Mouse (Mus musculus): ENCODE measurements around the gene Apoc4. TPM values are rescaled to one million over a fixed set of nuclear protein-coding genes. Genes with fewer than 3 reads are reported as not detected.

Apoc4 gene
- polyA plus RNA-seq, 1 experiment from 2014 or later: 0.37 TPM

- ATAC-seq (replicated peaks; ENCODE audit: extremely low read depth, insufficient read depth, low FRiP score): peak; percentile 55; the same call in 1 of the 2 replicates
- 0 out of 2 replicates have a peak overlapping the region, but pooled peaks have one; percentile 33 for H3K27ac ChIP-seq (ENCODE audit: low read length)
- H3K9me3 ChIP-seq (replicated peaks; ENCODE audit: control insufficient read depth, low read length): no peaks in the 10 kb centered on the region
- no peak overlapping the region for H3K4me3 ChIP-seq (ENCODE audit: low read length)
- H3K9ac ChIP-seq (ENCODE audit: low read length): no peak overlapping the region
- H3K36me3 ChIP-seq (ENCODE audit: control insufficient read depth, insufficient read depth): peaks cover 27% of the 10 kb centered on the region
- no peaks in the 10 kb centered on the region for H3K27me3 ChIP-seq (ENCODE audit: control insufficient read depth, insufficient read depth, low read length)
- WGBS: 40% methylated on average over 2 of the region's 2 CpGs
- peaks cover 5% of the 10 kb centered on the region; the same call in 1 of the 2 replicates for H3K4me1 ChIP-seq (ENCODE audit: control insufficient read depth, insufficient read depth, low read length)
- H3K4me2 ChIP-seq (ENCODE audit: low read depth, low read length): no peak overlapping the region
Measured at GRCm38 (mm10) chr7:19652614-19653013, 28.7 kb downstream of the Apoc4 start.

- H3K27me3 ChIP-seq (ENCODE audit: control insufficient read depth, insufficient read depth, low read length): no peaks in the 10 kb centered on the region
- peaks cover 30% of the 10 kb centered on the region for H3K36me3 ChIP-seq (ENCODE audit: control insufficient read depth, insufficient read depth)
- H3K4me1 ChIP-seq (ENCODE audit: control insufficient read depth, insufficient read depth, low read length): peaks cover 5% of the 10 kb centered on the region; the same call in 1 of the 2 replicates
- H3K9me3 ChIP-seq (replicated peaks; ENCODE audit: control insufficient read depth, low read length): no peaks in the 10 kb centered on the region
- H3K4me3 ChIP-seq (ENCODE audit: low read length): no peak overlapping the region
- H3K27ac ChIP-seq (ENCODE audit: low read length): no peak overlapping the region
- 71% methylated on average over 6 of the region's 6 CpGs for WGBS
- no peak overlapping the region for H3K4me2 ChIP-seq (ENCODE audit: low read depth, low read length)
- ATAC-seq (replicated peaks; ENCODE audit: extremely low read depth, insufficient read depth, low FRiP score): 0 out of 2 replicates have a peak, but pooled peaks have one; percentile 45
- H3K9ac ChIP-seq (ENCODE audit: low read length): no peak overlapping the region
Measured at GRCm38 (mm10) chr7:19651063-19651786, 30.1 kb downstream of the Apoc4 start.

GRCm38 (mm10) chr7:19641223-19641622 lies 40.1 kb downstream of the Apoc4 start:
- peaks cover 5% of the 10 kb centered on the region for H3K4me1 ChIP-seq (ENCODE audit: control insufficient read depth, insufficient read depth, low read length)
- no peak overlapping the region for H3K4me2 ChIP-seq (ENCODE audit: low read depth, low read length)
- WGBS: 95% methylated on average over 4 of the region's 4 CpGs
- no peak overlapping the region for H3K9ac ChIP-seq (ENCODE audit: low read length)
- H3K9me3 ChIP-seq (replicated peaks; ENCODE audit: control insufficient read depth, low read length): no peaks in the 10 kb centered on the region
- no peak overlapping the region for H3K4me3 ChIP-seq (ENCODE audit: low read length)
- H3K27ac ChIP-seq (ENCODE audit: low read length): no peak overlapping the region
- peaks cover 76% of the 10 kb centered on the region for H3K36me3 ChIP-seq (ENCODE audit: control insufficient read depth, insufficient read depth)
- ATAC-seq (replicated peaks; ENCODE audit: extremely low read depth, insufficient read depth, low FRiP score): no peak
- H3K27me3 ChIP-seq (ENCODE audit: control insufficient read depth, insufficient read depth, low read length): no peaks in the 10 kb centered on the region

DNA sequence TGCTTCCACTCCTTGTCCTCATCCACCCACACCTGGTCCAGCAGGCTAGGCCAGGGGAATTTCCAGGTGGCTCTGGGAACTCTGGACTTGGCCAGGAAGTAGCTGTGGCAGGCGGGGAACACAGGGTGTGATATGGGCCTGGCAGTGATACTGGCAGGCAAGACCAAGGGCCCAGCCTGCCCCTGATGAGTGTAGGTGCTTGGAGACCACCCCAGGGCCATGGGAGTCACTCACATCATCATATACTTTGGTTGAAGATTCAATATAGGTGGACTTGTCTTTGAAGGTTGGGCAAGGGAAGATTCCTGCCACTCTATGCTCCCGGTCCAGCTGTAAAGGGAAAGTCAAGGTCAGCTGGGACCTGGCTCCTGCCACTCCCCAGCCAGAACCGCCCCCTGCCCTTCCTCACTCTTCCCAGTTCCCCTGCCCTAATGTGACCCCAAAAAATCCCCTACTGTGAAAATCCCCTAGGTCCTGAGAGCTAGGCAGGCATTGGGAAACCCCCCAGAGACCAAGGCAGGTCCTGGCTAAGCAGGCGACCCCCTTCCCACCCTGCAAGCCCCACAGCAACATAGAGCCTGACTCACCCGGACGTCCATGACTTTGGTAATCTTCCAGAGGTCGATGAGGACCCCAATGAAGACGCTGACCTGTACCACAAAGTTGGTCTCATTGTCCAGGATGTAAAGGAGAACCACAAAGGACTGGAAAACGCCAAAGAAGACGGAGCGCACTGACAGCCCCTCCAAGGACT lies 46.0 kb downstream of the Apoc4 start:
- no peak for ATAC-seq (replicated peaks; ENCODE audit: extremely low read depth, insufficient read depth, low FRiP score)
- no peaks in the 10 kb centered on the region for H3K27me3 ChIP-seq (ENCODE audit: control insufficient read depth, insufficient read depth, low read length)
- 82% methylated on average over 11 of the region's 11 CpGs for WGBS

DNA sequence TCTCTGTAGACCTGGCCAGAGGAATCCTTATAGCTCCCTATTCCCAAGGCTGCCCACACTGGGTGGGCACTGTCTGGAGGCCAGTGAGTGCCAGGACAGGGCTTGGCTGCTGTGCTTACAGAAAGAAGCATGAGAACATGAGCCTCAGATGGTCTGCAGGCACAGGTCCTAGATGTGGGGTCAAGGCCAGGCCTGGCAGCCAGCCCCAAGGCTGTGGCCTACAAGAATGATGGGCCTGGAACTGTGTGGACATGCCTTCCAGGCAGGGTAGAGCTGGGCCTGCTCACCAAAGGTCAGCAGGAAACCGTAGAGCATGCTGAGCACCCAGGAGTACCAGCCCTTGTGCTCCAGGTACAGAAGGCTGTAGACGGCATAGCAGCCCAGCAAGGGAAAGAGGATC lies 46.7 kb downstream of the Apoc4 start:
- H3K27ac ChIP-seq (ENCODE audit: low read length): no peak overlapping the region
- H3K36me3 ChIP-seq (ENCODE audit: control insufficient read depth, insufficient read depth): peaks cover 51% of the 10 kb centered on the region
- H3K9ac ChIP-seq (ENCODE audit: low read length): no peak overlapping the region
- H3K9me3 ChIP-seq (replicated peaks; ENCODE audit: control insufficient read depth, low read length): no peaks in the 10 kb centered on the region
- ATAC-seq (replicated peaks; ENCODE audit: extremely low read depth, insufficient read depth, low FRiP score): no peak
- H3K4me1 ChIP-seq (ENCODE audit: control insufficient read depth, insufficient read depth, low read length): peaks cover 10% of the 10 kb centered on the region
- H3K4me3 ChIP-seq (ENCODE audit: low read length): no peak overlapping the region
- WGBS: 93% methylated on average over 2 of the region's 2 CpGs
- no peaks in the 10 kb centered on the region for H3K27me3 ChIP-seq (ENCODE audit: control insufficient read depth, insufficient read depth, low read length)
- no peak overlapping the region for H3K4me2 ChIP-seq (ENCODE audit: low read depth, low read length)

More for the DNA sequence above, 46.0 kb downstream of the Apoc4 start:
- Histone ChIP-seq H3K4me3 (ENCODE audit: low read length) (no peak overlapping the region), H3K9me3 (replicated peaks; ENCODE audit: control insufficient read depth, low read length) (no peaks in the 10 kb centered on the region), H3K27ac (ENCODE audit: low read length) (no peak overlapping the region), H3K36me3 (ENCODE audit: control insufficient read depth, insufficient read depth) (peaks cover 54% of the 10 kb centered on the region), H3K4me1 (ENCODE audit: control insufficient read depth, insufficient read depth, low read length) (peaks cover 8% of the 10 kb centered on the region), H3K4me2 (ENCODE audit: low read depth, low read length) (no peak overlapping the region), H3K9ac (ENCODE audit: low read length) (no peak overlapping the region)

DNA sequence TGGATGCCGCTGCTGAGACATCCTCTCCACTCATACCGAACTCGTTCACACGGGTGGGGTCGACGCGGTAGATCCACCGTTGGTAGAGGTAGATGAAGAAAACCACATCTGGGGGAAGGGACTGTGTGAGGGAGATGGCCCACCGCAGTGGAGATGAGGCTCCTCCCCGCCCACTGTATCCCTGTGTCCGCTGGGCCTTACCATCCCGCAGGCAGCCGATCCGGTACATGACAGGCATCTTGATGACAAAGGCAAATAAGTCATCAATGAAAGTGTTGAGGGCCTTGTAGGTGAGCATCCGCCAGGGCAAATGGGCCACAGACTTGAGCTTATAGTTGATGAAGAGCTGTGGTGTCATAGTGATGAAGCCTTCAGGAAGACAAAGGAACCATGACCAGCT lies 47.4 kb downstream of the Apoc4 start:
- peaks cover 12% of the 10 kb centered on the region for H3K4me1 ChIP-seq (ENCODE audit: control insufficient read depth, insufficient read depth, low read length)
- WGBS: 88% methylated on average over 15 of the region's 15 CpGs
- H3K9ac ChIP-seq (ENCODE audit: low read length): no peak overlapping the region
- H3K4me3 ChIP-seq (ENCODE audit: low read length): no peak overlapping the region
- ATAC-seq (replicated peaks; ENCODE audit: extremely low read depth, insufficient read depth, low FRiP score): no peak
- peaks cover 47% of the 10 kb centered on the region for H3K36me3 ChIP-seq (ENCODE audit: control insufficient read depth, insufficient read depth)
- H3K27me3 ChIP-seq (ENCODE audit: control insufficient read depth, insufficient read depth, low read length): no peaks in the 10 kb centered on the region
- no peaks in the 10 kb centered on the region for H3K9me3 ChIP-seq (replicated peaks; ENCODE audit: control insufficient read depth, low read length)
- H3K27ac ChIP-seq (ENCODE audit: low read length): no peak overlapping the region
- no peak overlapping the region for H3K4me2 ChIP-seq (ENCODE audit: low read depth, low read length)

GRCm38 (mm10) chr7:19633197-19633596 lies 48.1 kb downstream of the Apoc4 start:
- H3K36me3 ChIP-seq (ENCODE audit: control insufficient read depth, insufficient read depth): peaks cover 42% of the 10 kb centered on the region
- H3K27ac ChIP-seq (ENCODE audit: low read length): no peak overlapping the region
- no peak for ATAC-seq (replicated peaks; ENCODE audit: extremely low read depth, insufficient read depth, low FRiP score)
- no peaks in the 10 kb centered on the region for H3K27me3 ChIP-seq (ENCODE audit: control insufficient read depth, insufficient read depth, low read length)
- no peak overlapping the region for H3K9ac ChIP-seq (ENCODE audit: low read length)
- H3K9me3 ChIP-seq (replicated peaks; ENCODE audit: control insufficient read depth, low read length): no peaks in the 10 kb centered on the region
- H3K4me2 ChIP-seq (ENCODE audit: low read depth, low read length): no peak overlapping the region
- WGBS: 84% methylated on average over 17 of the region's 17 CpGs
- H3K4me3 ChIP-seq (ENCODE audit: low read length): no peak overlapping the region
- H3K4me1 ChIP-seq (ENCODE audit: control insufficient read depth, insufficient read depth, low read length): peaks cover 12% of the 10 kb centered on the region

DNA sequence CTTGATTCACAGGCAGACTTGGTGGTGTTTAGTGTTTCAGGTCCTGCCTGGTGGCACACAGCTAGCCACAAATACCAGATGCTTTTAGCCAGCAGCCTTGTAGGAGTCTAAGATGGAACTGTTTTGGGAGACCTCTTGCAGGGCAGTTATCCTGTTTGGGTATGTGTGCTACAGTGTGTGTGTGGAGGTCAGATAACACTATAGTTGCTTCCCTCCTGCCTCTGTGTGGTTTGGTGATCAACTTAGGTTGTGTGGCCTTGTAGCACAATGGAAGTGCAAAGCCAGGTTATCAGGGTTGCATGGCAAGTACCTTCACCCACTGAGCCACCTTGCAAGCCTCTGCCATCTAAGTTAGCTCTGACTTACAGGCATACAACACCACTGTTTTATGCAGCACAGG lies 48.6 kb downstream of the Apoc4 start:
- peaks cover 12% of the 10 kb centered on the region for H3K4me1 ChIP-seq (ENCODE audit: control insufficient read depth, insufficient read depth, low read length)
- H3K4me3 ChIP-seq (ENCODE audit: low read length): no peak overlapping the region
- H3K4me2 ChIP-seq (ENCODE audit: low read depth, low read length): no peak overlapping the region
- peaks cover 37% of the 10 kb centered on the region for H3K36me3 ChIP-seq (ENCODE audit: control insufficient read depth, insufficient read depth)
- no peak overlapping the region for H3K9ac ChIP-seq (ENCODE audit: low read length)
- no peaks in the 10 kb centered on the region for H3K27me3 ChIP-seq (ENCODE audit: control insufficient read depth, insufficient read depth, low read length)
- no peak overlapping the region for H3K27ac ChIP-seq (ENCODE audit: low read length)
- H3K9me3 ChIP-seq (replicated peaks; ENCODE audit: control insufficient read depth, low read length): no peaks in the 10 kb centered on the region
- no peak for ATAC-seq (replicated peaks; ENCODE audit: extremely low read depth, insufficient read depth, low FRiP score)

DNA sequence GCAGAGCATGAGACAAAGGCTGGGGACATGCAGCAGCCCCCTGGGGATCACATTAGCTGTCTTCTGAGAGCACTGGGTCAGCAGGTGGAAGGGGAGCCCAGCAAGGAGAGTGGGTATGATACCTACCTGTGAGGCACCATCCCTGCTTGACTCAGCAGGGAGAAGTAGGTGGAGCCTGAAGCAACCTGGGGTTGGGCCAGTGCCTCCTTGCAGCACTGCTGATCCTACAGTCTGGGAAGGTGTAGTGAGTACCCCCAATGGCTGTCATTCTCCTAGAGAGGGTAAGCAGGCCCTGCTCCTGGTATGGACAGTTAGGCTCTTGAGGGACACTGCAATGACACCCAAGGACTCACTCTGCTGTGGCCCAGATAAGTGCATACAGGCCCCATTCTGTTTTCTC lies 49.0 kb downstream of the Apoc4 start:
- no peak overlapping the region for H3K4me3 ChIP-seq (ENCODE audit: low read length)
- no peak overlapping the region for H3K4me2 ChIP-seq (ENCODE audit: low read depth, low read length)
- ATAC-seq (replicated peaks; ENCODE audit: extremely low read depth, insufficient read depth, low FRiP score): no peak
- no peak overlapping the region for H3K27ac ChIP-seq (ENCODE audit: low read length)
- H3K36me3 ChIP-seq (ENCODE audit: control insufficient read depth, insufficient read depth): peaks cover 35% of the 10 kb centered on the region
- H3K9ac ChIP-seq (ENCODE audit: low read length): no peak overlapping the region
- no peaks in the 10 kb centered on the region for H3K9me3 ChIP-seq (replicated peaks; ENCODE audit: control insufficient read depth, low read length)
- peaks cover 12% of the 10 kb centered on the region for H3K4me1 ChIP-seq (ENCODE audit: control insufficient read depth, insufficient read depth, low read length)
- H3K27me3 ChIP-seq (ENCODE audit: control insufficient read depth, insufficient read depth, low read length): no peaks in the 10 kb centered on the region
